Mouse (Mus musculus) splenic B cell, adult 2 months (primary cell): ENCODE results near the gene Timp2.
A peak's percentile ranks its signal among the peaks of the same experiment; 100 is the strongest.

Experiments used
- DNase-seq: peaks from one replicate; pipeline ENCODE4 v3.0.0-alpha.2; 2011; ENCODE audit warnings: low read depth, low spot score
- H3K27me3 ChIP-seq: 2 replicates; pipeline ENCODE4 v1.6.1; 2012; ENCODE audit warnings: mild to moderate bottlenecking, low read length, moderate library complexity, mixed read lengths; ENCODE audit not compliant: control insufficient read depth, poor library complexity, insufficient read depth, severe bottlenecking
- H3K36me3 ChIP-seq: 2 replicates; pipeline ENCODE4 v1.6.1; 2012; ENCODE audit warnings: mild to moderate bottlenecking, low read length, moderate library complexity, mixed read lengths; ENCODE audit not compliant: control insufficient read depth, poor library complexity, insufficient read depth, severe bottlenecking

Timp2 gene

GRCm38 (mm10) chr11:118332376-118332775 is 23.2 kb downstream of the Timp2 start:
- H3K27me3 ChIP-seq, result no peaks in the 10 kb centered on the region
- H3K36me3 ChIP-seq, result no peaks in the 10 kb centered on the region
- no peak for DNase-seq

- no peak for DNase-seq
- Histone ChIP-seq H3K36me3 (no peaks in the 10 kb centered on the region), H3K27me3 (no peaks in the 10 kb centered on the region)
These were observed 24.8 kb downstream of the Timp2 start for GRCm38 (mm10) chr11:118330777-118331176.

GRCm38 (mm10) chr11:118330361-118330760 is 25.2 kb downstream of the Timp2 start:
- no peaks in the 10 kb centered on the region for H3K36me3 ChIP-seq
- no peak for DNase-seq
- H3K27me3 ChIP-seq, result no peaks in the 10 kb centered on the region

GRCm38 (mm10) chr11:118328947-118329346 is 26.6 kb downstream of the Timp2 start:
- no peak for DNase-seq
- no peaks in the 10 kb centered on the region for H3K27me3 ChIP-seq
- no peaks in the 10 kb centered on the region for H3K36me3 ChIP-seq

- Histone ChIP-seq H3K27me3 (no peaks in the 10 kb centered on the region), H3K36me3 (no peaks in the 10 kb centered on the region)
- no peak for DNase-seq
These were observed 27.0 kb downstream of the Timp2 start for GRCm38 (mm10) chr11:118328511-118328910.

- Histone ChIP-seq H3K36me3 (no peaks in the 10 kb centered on the region), H3K27me3 (no peaks in the 10 kb centered on the region)
- no peak for DNase-seq
These were observed 28.3 kb downstream of the Timp2 start for GRCm38 (mm10) chr11:118326991-118327971.

- DNase-seq, result no peak
- Histone ChIP-seq H3K27me3 (no peaks in the 10 kb centered on the region), H3K36me3 (no peaks in the 10 kb centered on the region)
These were observed 29.0 kb downstream of the Timp2 start for GRCm38 (mm10) chr11:118326491-118326890.

DNA sequence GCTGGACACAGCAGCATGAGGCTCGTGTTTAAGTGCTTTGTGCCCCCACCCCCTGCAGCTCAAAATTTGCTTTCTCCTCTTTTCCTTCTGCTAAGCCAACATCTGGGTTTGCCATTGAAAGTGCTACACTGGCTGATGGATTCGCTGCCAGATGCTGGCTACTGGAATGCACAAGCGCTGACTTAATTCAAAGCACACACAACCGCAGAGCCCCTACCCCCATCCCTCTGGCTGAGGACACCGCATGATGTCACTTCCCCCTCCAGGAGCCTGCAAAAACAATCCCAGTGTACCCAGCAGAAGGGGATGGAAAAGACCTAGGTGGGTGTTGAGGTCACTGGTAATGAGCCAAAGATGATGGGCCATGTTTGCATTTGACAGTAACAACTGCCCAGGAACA is 31.0 kb downstream of the Timp2 start:
- Histone ChIP-seq H3K36me3 (no peaks in the 10 kb centered on the region), H3K27me3 (no peaks in the 10 kb centered on the region)
- no peak for DNase-seq

- Histone ChIP-seq H3K27me3 (no peaks in the 10 kb centered on the region), H3K36me3 (no peaks in the 10 kb centered on the region)
- no peak for DNase-seq
These were observed 31.6 kb downstream of the Timp2 start for GRCm38 (mm10) chr11:118323974-118324373.

DNA sequence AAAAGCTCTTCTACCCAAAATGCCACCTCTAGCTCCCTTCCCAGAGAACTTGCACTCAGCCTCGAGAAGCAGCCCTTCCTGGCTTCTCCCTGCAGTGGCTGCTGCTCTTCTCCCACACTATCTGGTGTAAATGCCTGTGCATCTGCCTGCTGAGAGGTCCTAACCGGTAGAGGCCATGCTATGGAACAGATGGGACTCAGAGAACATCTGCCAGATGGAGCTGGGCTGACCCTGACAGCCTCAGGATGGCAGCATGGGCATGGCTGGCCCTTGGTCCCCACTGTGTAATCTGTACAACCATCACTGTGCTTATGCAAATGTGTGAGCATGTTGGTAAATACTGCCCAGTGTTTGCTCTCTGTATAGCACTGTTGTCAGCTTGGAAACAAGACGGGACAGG is 32.9 kb downstream of the Timp2 start:
- no peaks in the 10 kb centered on the region for H3K27me3 ChIP-seq
- no peaks in the 10 kb centered on the region for H3K36me3 ChIP-seq
- DNase-seq, result no peak

DNA sequence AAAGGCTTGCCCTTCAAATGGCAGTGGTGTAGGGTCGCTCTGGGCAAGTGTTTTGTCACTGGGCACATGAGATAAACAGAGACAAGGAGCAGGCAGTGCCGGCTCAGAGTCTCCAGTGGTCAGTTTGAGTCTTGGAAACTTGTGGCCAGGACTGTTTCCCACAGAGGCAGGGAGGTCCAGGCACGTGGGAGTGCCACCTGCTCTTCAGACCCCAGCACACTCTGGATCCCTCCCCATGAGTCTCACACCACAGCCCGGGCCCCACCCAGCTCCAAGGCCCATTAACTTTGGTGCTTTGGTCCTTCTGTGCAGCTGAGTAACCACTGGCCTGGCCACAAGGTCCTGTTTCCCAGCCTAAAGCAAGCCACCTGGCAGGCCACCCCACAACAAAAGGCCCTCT is 33.6 kb downstream of the Timp2 start:
- Histone ChIP-seq H3K36me3 (no peaks in the 10 kb centered on the region), H3K27me3 (no peaks in the 10 kb centered on the region)
- no peak for DNase-seq

GRCm38 (mm10) chr11:118321500-118321899 is 34.0 kb downstream of the Timp2 start:
- no peak for DNase-seq
- Histone ChIP-seq H3K36me3 (no peaks in the 10 kb centered on the region), H3K27me3 (no peaks in the 10 kb centered on the region)

GRCm38 (mm10) chr11:118318678-118319077 is 36.9 kb downstream of the Timp2 start:
- Histone ChIP-seq H3K27me3 (no peaks in the 10 kb centered on the region), H3K36me3 (no peaks in the 10 kb centered on the region)
- DNase-seq, result peak; percentile 66

GRCm38 (mm10) chr11:118317129-118317528 is 38.4 kb downstream of the Timp2 start:
- DNase-seq, result peak; percentile 65
- no peaks in the 10 kb centered on the region for H3K27me3 ChIP-seq
- no peaks in the 10 kb centered on the region for H3K36me3 ChIP-seq

DNA sequence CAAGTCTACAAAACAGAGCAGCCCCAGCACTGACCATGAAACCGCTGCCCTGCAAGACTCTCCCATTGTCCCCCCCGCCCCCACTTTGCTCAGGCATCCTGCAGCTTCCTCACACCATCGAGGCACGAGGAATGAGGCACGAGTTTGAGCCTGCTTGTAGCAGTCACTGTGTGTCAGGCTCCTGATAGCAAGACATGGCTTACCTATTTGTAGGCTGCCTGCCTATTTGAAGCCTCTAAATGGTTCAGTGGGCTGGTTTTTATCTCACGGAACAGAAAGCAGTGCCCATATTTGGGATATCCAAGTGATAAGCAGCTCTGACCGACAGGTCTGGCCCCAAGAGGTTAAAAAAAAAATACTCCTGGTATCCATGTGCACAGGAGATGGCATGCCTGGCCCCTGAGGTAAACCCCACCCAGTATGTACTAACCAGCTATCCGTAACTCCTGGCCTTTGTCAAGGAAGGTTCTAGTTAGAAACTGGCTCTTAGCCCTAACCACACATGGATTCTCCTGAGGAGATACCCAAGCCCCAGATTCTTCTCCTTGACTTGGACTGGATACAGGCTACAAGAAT is 39.2 kb downstream of the Timp2 start:
- DNase-seq, result no peak
- Histone ChIP-seq H3K27me3 (no peaks in the 10 kb centered on the region), H3K36me3 (no peaks in the 10 kb centered on the region)
